Mouse (Mus musculus) E14TG2a.4 (cell line): ENCODE results near the gene Cflar.

Source experiments
- CTCF ChIP-seq: conservative IDR thresholded peaks from 2 replicates; pipeline ENCODE4 v1.5.1; 2014; ENCODE audit warnings: low read length
- NANOG ChIP-seq: IDR thresholded peaks from 2 replicates; pipeline ENCODE4 v1.6.1; 2014; ENCODE audit warnings: borderline replicate concordance, low read length, mixed read lengths
- POU5F1 ChIP-seq: IDR thresholded peaks from 2 replicates; pipeline ENCODE4 v1.6.1; 2014; ENCODE audit warnings: low read length, borderline replicate concordance

- TF ChIP-seq CTCF (no peak), POU5F1 (no peak), NANOG (no peak)
Measured at GRCm38 (mm10) chr1:58668191-58668590, 43.1 kb upstream of the Cflar start.
